Mouse (Mus musculus): ENCODE results near the gene Gm20532. TPM values are rescaled to one million over a fixed set of nuclear protein-coding genes. Genes with fewer than 3 reads are reported as not detected.

Gm20532 gene
- polyA plus RNA-seq, 1 experiment, result not detected

GRCm38 (mm10) chr2:26639838-26640830 lies 53.7 kb downstream of the Gm20532 start:
- Histone ChIP-seq H3K4me1 (ENCODE audit: control insufficient read depth, insufficient read depth, insufficient read length, low read length) (peaks cover 21% of the 10 kb centered on the region), H3K27ac (ENCODE audit: insufficient read depth, low read depth, low read length) (peak overlapping the region; percentile 57), H3K4me3 (ENCODE audit: low read depth, low read length) (peak overlapping the region; percentile 81), H3K36me3 (ENCODE audit: control insufficient read depth, insufficient read depth, low read length) (peaks cover 27% of the 10 kb centered on the region), H3K27me3 (ENCODE audit: control insufficient read depth, insufficient read depth, low read length) (no peaks in the 10 kb centered on the region)
- TF ChIP-seq POLR2A (IDR thresholded peaks at IDR 0.05; ENCODE audit: low read depth, low read length) (peak; percentile 89), CTCF (IDR thresholded peaks at IDR 0.05; ENCODE audit: extremely low read depth, insufficient read length, insufficient replicate concordance, low read depth, low read length) (peak; percentile 98)
- WGBS, result 7% methylated on average over 49 of the region's 49 CpGs

GRCm38 (mm10) chr2:26641006-26641647 lies 54.7 kb downstream of the Gm20532 start:
- WGBS, result 81% methylated on average over 7 of the region's 7 CpGs
- H3K36me3 ChIP-seq (ENCODE audit: control insufficient read depth, insufficient read depth, low read length), result peaks cover 18% of the 10 kb centered on the region
- TF ChIP-seq POLR2A (IDR thresholded peaks at IDR 0.05; ENCODE audit: low read depth, low read length) (no peak), CTCF (IDR thresholded peaks at IDR 0.05; ENCODE audit: extremely low read depth, insufficient read length, insufficient replicate concordance, low read depth, low read length) (no peak)
- no peak overlapping the region for H3K4me3 ChIP-seq (ENCODE audit: low read depth, low read length)
- H3K4me1 ChIP-seq (ENCODE audit: control insufficient read depth, insufficient read depth, insufficient read length, low read length), result peaks cover 21% of the 10 kb centered on the region
- H3K27ac ChIP-seq (ENCODE audit: insufficient read depth, low read depth, low read length), result peak overlapping the region; percentile 27; the same call in 1 of the 2 replicates
- H3K27me3 ChIP-seq (ENCODE audit: control insufficient read depth, insufficient read depth, low read length), result no peaks in the 10 kb centered on the region

GRCm38 (mm10) chr2:26643942-26644341 lies 57.5 kb downstream of the Gm20532 start:
- TF ChIP-seq POLR2A (IDR thresholded peaks at IDR 0.05; ENCODE audit: low read depth, low read length) (no peak), CTCF (IDR thresholded peaks at IDR 0.05; ENCODE audit: extremely low read depth, insufficient read length, insufficient replicate concordance, low read depth, low read length) (peak; percentile 39; the same call in 1 of the 2 replicates)
- Histone ChIP-seq H3K27me3 (ENCODE audit: control insufficient read depth, insufficient read depth, low read length) (no peaks in the 10 kb centered on the region), H3K4me3 (ENCODE audit: low read depth, low read length) (no peak overlapping the region), H3K27ac (ENCODE audit: insufficient read depth, low read depth, low read length) (no peak overlapping the region), H3K36me3 (ENCODE audit: control insufficient read depth, insufficient read depth, low read length) (no peaks in the 10 kb centered on the region), H3K4me1 (ENCODE audit: control insufficient read depth, insufficient read depth, insufficient read length, low read length) (peaks cover 14% of the 10 kb centered on the region)
- WGBS, result 52% methylated on average over 2 of the region's 2 CpGs

- H3K4me1 ChIP-seq (ENCODE audit: control insufficient read depth, insufficient read depth, insufficient read length, low read length), result peaks cover 10% of the 10 kb centered on the region
- no peak overlapping the region for H3K4me3 ChIP-seq (ENCODE audit: low read depth, low read length)
- no peaks in the 10 kb centered on the region for H3K27me3 ChIP-seq (ENCODE audit: control insufficient read depth, insufficient read depth, low read length)
- WGBS, result 3% methylated on average over 3 of the region's 3 CpGs
- no peaks in the 10 kb centered on the region for H3K36me3 ChIP-seq (ENCODE audit: control insufficient read depth, insufficient read depth, low read length)
- TF ChIP-seq POLR2A (IDR thresholded peaks at IDR 0.05; ENCODE audit: low read depth, low read length), result no peak
- TF ChIP-seq CTCF (IDR thresholded peaks at IDR 0.05; ENCODE audit: extremely low read depth, insufficient read length, insufficient replicate concordance, low read depth, low read length), result peak; percentile 100
- no peak overlapping the region for H3K27ac ChIP-seq (ENCODE audit: insufficient read depth, low read depth, low read length)
These were observed 60.3 kb downstream of the Gm20532 start for GRCm38 (mm10) chr2:26646643-26647293.

- Histone ChIP-seq H3K4me1 (ENCODE audit: control insufficient read depth, insufficient read depth, insufficient read length, low read length) (no peaks in the 10 kb centered on the region), H3K36me3 (ENCODE audit: control insufficient read depth, insufficient read depth, low read length) (no peaks in the 10 kb centered on the region), H3K27ac (ENCODE audit: insufficient read depth, low read depth, low read length) (no peak overlapping the region), H3K4me3 (ENCODE audit: low read depth, low read length) (no peak overlapping the region), H3K27me3 (ENCODE audit: control insufficient read depth, insufficient read depth, low read length) (no peaks in the 10 kb centered on the region)
- TF ChIP-seq CTCF (IDR thresholded peaks at IDR 0.05; ENCODE audit: extremely low read depth, insufficient read length, insufficient replicate concordance, low read depth, low read length) (no peak), POLR2A (IDR thresholded peaks at IDR 0.05; ENCODE audit: low read depth, low read length) (no peak)
- 16% methylated on average over 1 of the region's 1 CpGs for WGBS
These were observed 68.2 kb downstream of the Gm20532 start for GRCm38 (mm10) chr2:26654687-26655086.

GRCm38 (mm10) chr2:26657426-26657825 lies 71.0 kb downstream of the Gm20532 start:
- 83% methylated on average over 2 of the region's 2 CpGs for WGBS
- no peak overlapping the region for H3K27ac ChIP-seq (ENCODE audit: insufficient read depth, low read depth, low read length)
- H3K36me3 ChIP-seq (ENCODE audit: control insufficient read depth, insufficient read depth, low read length), result no peaks in the 10 kb centered on the region
- H3K27me3 ChIP-seq (ENCODE audit: control insufficient read depth, insufficient read depth, low read length), result peaks cover 3% of the 10 kb centered on the region; the same call in 1 of the 2 replicates
- no peak overlapping the region for H3K4me3 ChIP-seq (ENCODE audit: low read depth, low read length)
- no peak for TF ChIP-seq POLR2A (IDR thresholded peaks at IDR 0.05; ENCODE audit: low read depth, low read length)
- TF ChIP-seq CTCF (IDR thresholded peaks at IDR 0.05; ENCODE audit: extremely low read depth, insufficient read length, insufficient replicate concordance, low read depth, low read length), result no peak
- H3K4me1 ChIP-seq (ENCODE audit: control insufficient read depth, insufficient read depth, insufficient read length, low read length), result no peaks in the 10 kb centered on the region

All from small intestine, adult 2 months (tissue).